Mouse (Mus musculus) heart, embryonic 15.5 days (tissue): ENCODE results near the gene Ier2. TPM values are rescaled to one million over a fixed set of nuclear protein-coding genes. Genes with fewer than 3 reads are reported as not detected.

Source experiments
- ATAC-seq: fragments of 200-750 bp; cut with Nextera tagmentation; replicated peaks from 2 replicates; pipeline ENCODE4 v1.8.0; 2017; ENCODE audit warnings: low read depth, moderate TSS enrichment; ENCODE audit not compliant: insufficient number of reproducible peaks, insufficient read depth, low FRiP score
- H3K27ac ChIP-seq: fragments of 300-500 bp; sonication (generic); 2 replicates; pipeline ENCODE4 v1.5.1; 2015; ENCODE audit warnings: mild to moderate bottlenecking, inconsistent platforms
- H3K27me3 ChIP-seq: fragments of 300-500 bp; sonication (generic); 2 replicates; pipeline ENCODE4 v1.6.1; 2015; ENCODE audit warnings: inconsistent platforms
- H3K36me3 ChIP-seq: fragments of 300-500 bp; sonication (generic); 2 replicates; pipeline ENCODE4 v1.6.1; 2015; ENCODE audit warnings: mild to moderate bottlenecking, inconsistent platforms
- H3K4me1 ChIP-seq: fragments of 300-500 bp; sonication (generic); replicated peaks from 2 replicates; pipeline ENCODE4 v1.6.1; 2015; ENCODE audit warnings: inconsistent platforms
- H3K4me2 ChIP-seq: fragments of 300-500 bp; sonication (generic); 2 replicates; pipeline ENCODE4 v1.6.1; 2015; ENCODE audit warnings: inconsistent platforms, mild to moderate bottlenecking, moderate library complexity
- H3K4me3 ChIP-seq: fragments of 300-500 bp; sonication (generic); 2 replicates; pipeline ENCODE4 v1.5.1; 2015; ENCODE audit warnings: mild to moderate bottlenecking, inconsistent platforms
- H3K9ac ChIP-seq: fragments of 300-500 bp; sonication (generic); 2 replicates; pipeline ENCODE4 v1.6.1; 2015; ENCODE audit warnings: mild to moderate bottlenecking, inconsistent platforms
- H3K9me3 ChIP-seq: fragments of 300-500 bp; sonication (generic); replicated peaks from 2 replicates; pipeline ENCODE4 v1.6.1; 2016; ENCODE audit warnings: inconsistent platforms
- WGBS: fragments of 180-500 bp; shearing (Covaris S2); methylation state at CpG from one replicate; pipeline ENCODE4 v1.1.7; 2015; ENCODE audit warnings: mixed read lengths; 5-methylcytosine and 5-hydroxymethylcytosine counted together
- polyA plus RNA-seq: library from polyadenylated mRNA; unstranded; fragments of >200 nt; fragmentation: Nextera tagmentation; extraction: Ambion mirVana; gene quantifications from 2 replicates; pipeline ENCODE4 v1.2.1, GENCODE M21; 2015

Ier2 gene
- polyA plus RNA-seq, 1 experiment from 2014 or later = 34.9 TPM

GRCm38 (mm10) chr8:84660819-84661457, 1.7 kb downstream of the Ier2 start:
- peaks cover 42% of the 10 kb centered on the region for H3K4me1 ChIP-seq
- 2% methylated on average over 20 of the region's 20 CpGs for WGBS
- no peaks in the 10 kb centered on the region for H3K27me3 ChIP-seq
- H3K36me3 ChIP-seq = no peaks in the 10 kb centered on the region
- peak overlapping the region; percentile 84 for H3K9ac ChIP-seq
- no peaks in the 10 kb centered on the region for H3K9me3 ChIP-seq
- peak overlapping the region; percentile 72 for H3K4me2 ChIP-seq
- ATAC-seq = no peak
- peak overlapping the region; percentile 78 for H3K4me3 ChIP-seq
- peak overlapping the region; percentile 97 for H3K27ac ChIP-seq

DNA sequence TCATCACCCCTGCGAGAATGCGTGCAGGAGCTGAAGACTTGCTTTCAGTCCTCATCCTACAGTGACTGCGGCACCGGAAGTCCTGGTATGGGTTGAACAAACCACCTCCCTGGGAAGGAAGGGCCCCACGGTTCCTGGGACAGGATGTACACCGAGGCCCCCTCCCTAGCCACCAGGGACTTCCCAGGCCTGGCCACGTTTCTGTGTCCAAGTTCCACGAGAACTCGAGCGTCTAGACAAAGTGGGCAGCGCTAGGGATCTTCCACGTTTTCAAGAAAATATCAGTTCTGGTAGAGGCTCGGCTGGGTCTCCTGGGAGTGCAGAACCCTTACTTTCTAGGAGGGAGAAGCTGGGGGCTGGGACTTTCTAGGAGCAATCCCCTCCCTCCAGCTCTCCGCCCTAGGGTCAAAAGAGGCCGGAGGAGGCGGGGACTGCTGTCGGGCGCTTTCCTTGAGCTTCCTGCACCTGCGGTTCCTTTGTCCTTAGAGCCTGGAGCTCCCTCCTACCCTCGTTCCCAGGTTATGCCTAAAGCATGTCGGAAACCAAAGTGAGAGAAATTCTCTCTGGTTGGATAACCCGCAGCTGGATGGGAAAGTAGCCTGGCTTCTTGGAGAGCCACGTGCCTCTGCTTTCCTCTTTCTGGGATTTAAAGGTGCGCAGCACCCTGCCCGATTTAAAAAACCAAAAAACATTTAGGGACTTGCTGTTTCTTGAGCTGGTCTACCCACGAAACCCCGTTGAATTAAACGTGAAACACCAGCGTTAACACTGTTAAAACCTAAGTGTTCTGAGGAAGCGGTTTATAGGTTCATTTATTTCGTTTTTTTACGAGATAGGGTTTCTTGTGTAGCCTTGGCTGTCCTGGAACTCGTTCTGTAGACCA, 2.5 kb downstream of the Ier2 start:
- H3K9me3 ChIP-seq = no peaks in the 10 kb centered on the region
- H3K36me3 ChIP-seq = no peaks in the 10 kb centered on the region
- WGBS = 4% methylated on average over 33 of the region's 33 CpGs
- peak overlapping the region; percentile 72 for H3K4me2 ChIP-seq
- H3K27ac ChIP-seq = peak overlapping the region; percentile 97
- peaks cover 41% of the 10 kb centered on the region for H3K4me1 ChIP-seq
- H3K4me3 ChIP-seq = peak overlapping the region; percentile 78
- H3K9ac ChIP-seq = peak overlapping the region; percentile 84
- 0 out of 2 replicates have a peak, but pooled peaks have one; percentile 16 for ATAC-seq
- no peaks in the 10 kb centered on the region for H3K27me3 ChIP-seq

- H3K9me3 ChIP-seq = no peaks in the 10 kb centered on the region
- 45% methylated on average over 1 of the region's 1 CpGs for WGBS
- peak overlapping the region; percentile 97 for H3K27ac ChIP-seq
- no peaks in the 10 kb centered on the region for H3K27me3 ChIP-seq
- no peaks in the 10 kb centered on the region for H3K36me3 ChIP-seq
- H3K4me1 ChIP-seq = peaks cover 42% of the 10 kb centered on the region
- no peak for ATAC-seq
- no peak overlapping the region for H3K9ac ChIP-seq
- H3K4me3 ChIP-seq = no peak overlapping the region
- H3K4me2 ChIP-seq = no peak overlapping the region
These were observed 3.7 kb downstream of the Ier2 start for GRCm38 (mm10) chr8:84658951-84659350.

GRCm38 (mm10) chr8:84657680-84658079, 5.0 kb downstream of the Ier2 start:
- H3K4me3 ChIP-seq = no peak overlapping the region
- H3K4me1 ChIP-seq = peaks cover 38% of the 10 kb centered on the region

GRCm38 (mm10) chr8:84657203-84657602, 5.4 kb downstream of the Ier2 start:
- no peaks in the 10 kb centered on the region for H3K36me3 ChIP-seq
- ATAC-seq = no peak
- H3K9me3 ChIP-seq = no peaks in the 10 kb centered on the region
- H3K27me3 ChIP-seq = no peaks in the 10 kb centered on the region
- peak overlapping the region; percentile 74 for H3K4me2 ChIP-seq
- H3K4me3 ChIP-seq = peak overlapping the region; percentile 46; the same call in 1 of the 2 replicates
- H3K9ac ChIP-seq = peak overlapping the region; percentile 63; the same call in 1 of the 2 replicates
- peak overlapping the region; percentile 91 for H3K27ac ChIP-seq
- H3K4me1 ChIP-seq = peaks cover 38% of the 10 kb centered on the region

More at GRCm38 (mm10) chr8:84657680-84658079, 5.0 kb downstream of the Ier2 start:
- no peak for ATAC-seq
- H3K9ac ChIP-seq = no peak overlapping the region
- no peaks in the 10 kb centered on the region for H3K9me3 ChIP-seq
- H3K27me3 ChIP-seq = no peaks in the 10 kb centered on the region
- 51% methylated on average over 4 of the region's 4 CpGs for WGBS
- no peak overlapping the region for H3K4me2 ChIP-seq
- H3K36me3 ChIP-seq = no peaks in the 10 kb centered on the region
- peak overlapping the region; percentile 91 for H3K27ac ChIP-seq

GRCm38 (mm10) chr8:84656641-84657126, 6.0 kb downstream of the Ier2 start:
- peak overlapping the region; percentile 46 for H3K4me3 ChIP-seq
- H3K9me3 ChIP-seq = no peaks in the 10 kb centered on the region
- peak overlapping the region; percentile 91 for H3K27ac ChIP-seq
- H3K4me1 ChIP-seq = peaks cover 38% of the 10 kb centered on the region
- peak; percentile 65 for ATAC-seq
- H3K36me3 ChIP-seq = no peaks in the 10 kb centered on the region
- H3K9ac ChIP-seq = peak overlapping the region; percentile 63
- peak overlapping the region; percentile 74 for H3K4me2 ChIP-seq
- no peaks in the 10 kb centered on the region for H3K27me3 ChIP-seq
- 1% methylated on average over 23 of the region's 23 CpGs for WGBS

- H3K36me3 ChIP-seq = no peaks in the 10 kb centered on the region
- no peaks in the 10 kb centered on the region for H3K9me3 ChIP-seq
- H3K4me3 ChIP-seq = peak overlapping the region; percentile 46
- H3K4me2 ChIP-seq = peak overlapping the region; percentile 74
- H3K27ac ChIP-seq = peak overlapping the region; percentile 91
- WGBS = 8% methylated on average over 10 of the region's 10 CpGs
- H3K4me1 ChIP-seq = peaks cover 38% of the 10 kb centered on the region
- H3K9ac ChIP-seq = peak overlapping the region; percentile 63
- no peak for ATAC-seq
- H3K27me3 ChIP-seq = no peaks in the 10 kb centered on the region
These were observed 6.5 kb downstream of the Ier2 start for GRCm38 (mm10) chr8:84656191-84656525.

DNA sequence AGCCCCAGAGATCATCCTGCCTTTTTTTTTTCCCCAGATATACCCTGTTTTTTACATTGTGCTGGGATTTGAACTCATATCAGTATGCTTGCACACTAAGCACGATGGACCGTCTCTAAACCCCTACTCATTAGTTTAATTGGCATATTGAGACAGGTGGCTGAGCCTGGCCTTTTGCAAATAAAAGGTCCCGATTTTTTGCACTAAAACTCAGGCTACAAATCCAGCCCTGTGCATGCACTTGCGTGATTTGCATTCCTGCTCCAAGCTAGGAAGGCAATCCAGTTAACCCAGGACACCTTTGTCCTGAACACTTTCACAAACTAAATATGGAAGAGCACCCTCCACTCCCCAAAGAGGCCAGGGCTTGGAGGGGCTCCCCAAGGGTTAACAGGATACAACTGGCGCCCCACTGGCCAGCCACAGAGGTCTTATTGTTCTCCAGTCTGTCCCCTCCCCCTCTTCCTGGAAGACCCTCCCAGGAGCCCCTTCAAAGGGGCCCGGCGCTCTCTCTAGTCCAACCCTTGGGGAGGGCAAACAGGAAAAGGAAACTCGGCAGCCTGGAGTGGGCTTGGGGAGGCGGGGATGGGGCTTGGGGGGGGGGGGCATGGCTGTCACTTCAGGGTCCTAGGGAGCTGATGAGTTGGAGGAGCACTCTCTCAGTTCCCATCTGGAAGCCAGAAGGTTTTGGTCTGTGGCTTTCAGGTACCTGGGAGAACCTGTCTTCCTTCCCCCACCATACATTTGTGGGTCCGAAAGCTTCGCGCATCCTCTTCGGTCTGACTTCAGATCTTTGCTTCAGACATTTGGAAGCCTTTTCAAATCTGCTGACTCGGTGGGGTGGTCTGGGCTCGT, 7.1 kb downstream of the Ier2 start:
- WGBS = 9% methylated on average over 15 of the region's 15 CpGs
- Histone ChIP-seq H3K4me2 (peak overlapping the region; percentile 74), H3K4me1 (peaks cover 33% of the 10 kb centered on the region), H3K27me3 (no peaks in the 10 kb centered on the region), H3K4me3 (peak overlapping the region; percentile 46), H3K27ac (peak overlapping the region; percentile 91), H3K9me3 (no peaks in the 10 kb centered on the region), H3K36me3 (no peaks in the 10 kb centered on the region), H3K9ac (peak overlapping the region; percentile 63)
- ATAC-seq = peak; percentile 69

- H3K4me2 ChIP-seq = no peak overlapping the region
- no peak for ATAC-seq
- H3K27me3 ChIP-seq = no peaks in the 10 kb centered on the region
- H3K9me3 ChIP-seq = no peaks in the 10 kb centered on the region
- WGBS = 36% methylated on average over 4 of the region's 4 CpGs
- no peaks in the 10 kb centered on the region for H3K36me3 ChIP-seq
- H3K9ac ChIP-seq = no peak overlapping the region
- H3K4me3 ChIP-seq = no peak overlapping the region
- H3K4me1 ChIP-seq = peaks cover 24% of the 10 kb centered on the region
- peak overlapping the region; percentile 91 for H3K27ac ChIP-seq
These were observed 8.1 kb downstream of the Ier2 start for GRCm38 (mm10) chr8:84654597-84654996.

- H3K4me1 ChIP-seq = peaks cover 20% of the 10 kb centered on the region
- 0 out of 2 replicates have a peak overlapping the region, but pooled peaks have one; percentile 5 for H3K27ac ChIP-seq
- ATAC-seq = no peak
- H3K9me3 ChIP-seq = no peaks in the 10 kb centered on the region
- no peak overlapping the region for H3K9ac ChIP-seq
- no peaks in the 10 kb centered on the region for H3K27me3 ChIP-seq
- H3K4me3 ChIP-seq = no peak overlapping the region
- no peaks in the 10 kb centered on the region for H3K36me3 ChIP-seq
- WGBS = 52% methylated on average over 9 of the region's 9 CpGs
- no peak overlapping the region for H3K4me2 ChIP-seq
These were observed 9.5 kb downstream of the Ier2 start for GRCm38 (mm10) chr8:84653092-84653631.
